Mouse (Mus musculus) CH12.LX (cell line): ENCODE results near the gene Adcy7.

ENCODE experiments used
- CTCF ChIP-seq, 2 experiments: IDR thresholded peaks in 1 of 2; conservative IDR thresholded peaks in 1 of 2; 2 replicates each; pipeline ENCODE4 v1.5.1; 2011 to 2012; ENCODE audit warnings: low read depth in 2 of 2, low read length in 2 of 2, improper control_type of control experiment in 1 of 2, inconsistent platforms in 1 of 2, mild to moderate bottlenecking in 1 of 2, moderate library complexity in 1 of 2
- POLR2A ChIP-seq: IDR thresholded peaks from 2 replicates; pipeline ENCODE4 v1.6.1; 2011; ENCODE audit warnings: low read depth, mild to moderate bottlenecking, improper control_type of control experiment, low read length

DNA sequence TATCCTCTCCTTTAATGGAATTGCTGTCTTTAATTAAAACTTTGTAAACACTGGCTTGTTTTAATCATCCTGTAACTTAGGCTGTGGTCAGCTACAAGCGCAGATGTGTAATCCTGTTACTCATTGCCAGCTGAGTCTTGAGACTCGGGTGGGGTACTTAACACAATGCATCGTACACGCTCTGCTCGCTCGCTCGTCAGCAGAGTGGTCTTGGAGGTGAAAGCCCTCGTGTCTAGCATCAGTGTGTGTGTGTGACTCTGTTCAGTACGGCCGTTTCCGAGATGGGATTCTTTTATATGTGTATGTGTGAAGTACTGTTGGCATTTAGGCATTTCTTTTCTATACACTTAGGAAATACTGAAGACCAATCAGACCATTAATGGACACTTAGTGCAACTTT is 13.7 kb upstream of the Adcy7 start:
- TF ChIP-seq POLR2A (no peak), CTCF (conservative IDR thresholded peaks at IDR 0.05 in 1 of 2, IDR thresholded peaks at IDR 0.05 in 1 of 2; ENCODE audit: low read depth in 2 of 2, low read length in 2 of 2) (no peak)
